Mouse (Mus musculus): ENCODE data around the gene Olfr512. TPM values are rescaled to one million over a fixed set of nuclear protein-coding genes. Genes with fewer than 3 reads are reported as not detected.

Gene Olfr512
- not detected in 2 replicates for polyA plus RNA-seq (2015; fragmentation: Nextera tagmentation; extraction: Ambion mirVana)

DNA sequence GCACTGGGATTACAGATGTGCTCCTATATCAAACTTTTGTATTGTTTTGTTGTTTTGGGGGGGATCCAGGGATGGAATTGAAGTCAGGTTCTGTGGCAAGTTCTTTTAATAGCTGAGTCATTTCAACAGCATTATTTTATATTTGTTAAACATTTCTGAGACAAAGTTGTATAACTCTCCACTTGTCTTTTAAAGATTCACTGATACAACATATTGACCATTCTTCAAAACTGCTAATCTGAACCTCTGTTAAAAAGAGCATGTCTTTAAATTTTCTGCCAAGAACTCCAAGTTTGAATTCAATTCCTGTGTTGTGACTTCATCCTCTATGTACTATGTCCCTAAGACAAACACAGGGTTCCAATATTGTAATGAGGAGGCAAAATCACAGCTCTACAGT is at the start of gene Olfr512:
Gene Olfr512 (plus strand): TSS at position 301 of the 400 bp plus-strand sequence.
- Histone ChIP-seq H3K27me3 (no peaks in the 10 kb centered on the region), H3K9ac (replicated peaks) (no peak within 1 kb of the TSS), H3K4me1 (replicated peaks) (no peaks in the 10 kb centered on the region), H3K4me3 (replicated peaks) (no peak within 1 kb of the TSS), H3K27ac (no peak within 1 kb of the TSS), H3K36me3 (no peaks in the 10 kb centered on the region), H3K4me2 (replicated peaks) (no peak within 1 kb of the TSS), H3K9me3 (no peaks in the 10 kb centered on the region)
- no peak for ATAC-seq

DNA sequence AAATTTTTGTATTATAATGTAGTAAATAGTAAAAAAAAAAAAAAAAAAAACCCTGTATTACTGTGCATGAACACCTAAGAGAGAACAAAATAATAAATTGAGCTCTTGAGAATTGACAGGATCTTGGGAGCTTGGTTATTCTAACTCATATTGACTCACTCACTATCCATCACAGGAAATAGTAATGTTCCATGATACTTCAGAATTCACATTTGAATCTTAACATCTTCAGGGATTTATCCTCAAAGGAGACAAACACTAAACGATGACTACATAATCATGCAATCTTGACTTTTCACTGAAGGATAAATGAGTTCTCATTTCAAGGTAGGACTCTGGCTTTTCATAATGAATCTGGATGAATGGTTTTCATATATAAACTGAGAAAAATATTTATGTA is 47.0 kb upstream of the Olfr512 start, which contains the start of gene Olfr510:
Gene Olfr510 (plus strand): TSS at position 301 of the 400 bp plus-strand sequence.
- no peak within 1 kb of the TSS for H3K9ac ChIP-seq (replicated peaks)
- H3K27ac ChIP-seq: no peak within 1 kb of the TSS
- H3K9me3 ChIP-seq: no peaks in the 10 kb centered on the region
- no peaks in the 10 kb centered on the region for H3K4me1 ChIP-seq (replicated peaks)
- ATAC-seq: no peak
- H3K36me3 ChIP-seq: no peaks in the 10 kb centered on the region
- WGBS: 91% methylated on average over 1 of the region's 1 CpGs
- H3K4me3 ChIP-seq (replicated peaks): no peak within 1 kb of the TSS
- H3K27me3 ChIP-seq: no peaks in the 10 kb centered on the region
- no peak within 1 kb of the TSS for H3K4me2 ChIP-seq (replicated peaks)

- Histone ChIP-seq H3K4me1 (replicated peaks) (no peaks in the 10 kb centered on the region), H3K27ac (no peak overlapping the region), H3K9ac (replicated peaks) (no peak overlapping the region), H3K36me3 (no peaks in the 10 kb centered on the region), H3K27me3 (no peaks in the 10 kb centered on the region), H3K9me3 (no peaks in the 10 kb centered on the region), H3K4me2 (replicated peaks) (no peak overlapping the region), H3K4me3 (replicated peaks) (no peak overlapping the region)
- no peak for ATAC-seq
- 77% methylated on average over 1 of the region's 1 CpGs for WGBS
These were observed 42.1 kb upstream of the Olfr512 start for GRCm38 (mm10) chr7:108671058-108671457.

DNA sequence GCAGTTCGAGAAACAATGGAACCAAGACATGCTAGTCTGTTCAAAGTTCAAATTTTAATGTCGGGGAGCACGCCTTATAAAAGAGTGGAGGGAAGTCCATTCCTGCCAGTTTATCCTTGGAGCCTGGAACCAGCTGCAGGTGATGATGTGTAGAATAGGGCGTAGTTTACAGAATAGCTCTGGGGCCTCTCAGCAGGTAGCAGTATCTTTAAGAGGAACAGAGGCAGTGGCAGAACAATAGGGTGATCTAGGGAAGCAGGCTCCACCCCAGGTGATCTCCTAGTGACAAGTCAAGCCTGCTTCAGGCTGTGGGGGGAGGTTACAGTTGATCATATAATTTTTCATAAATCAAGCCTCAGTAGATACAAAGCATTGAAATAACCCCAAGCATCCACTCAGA is 34.2 kb upstream of the Olfr512 start:
- H3K4me1 ChIP-seq (replicated peaks): no peaks in the 10 kb centered on the region
- no peaks in the 10 kb centered on the region for H3K27me3 ChIP-seq
- H3K27ac ChIP-seq: no peak overlapping the region
- no peaks in the 10 kb centered on the region; the same call in 1 of the 2 replicates for H3K9me3 ChIP-seq
- no peak overlapping the region for H3K9ac ChIP-seq (replicated peaks)
- 87% methylated on average over 4 of the region's 4 CpGs for WGBS
- H3K4me3 ChIP-seq (replicated peaks): no peak overlapping the region
- no peak overlapping the region for H3K4me2 ChIP-seq (replicated peaks)
- no peaks in the 10 kb centered on the region for H3K36me3 ChIP-seq
- no peak for ATAC-seq

GRCm38 (mm10) chr7:108750673-108751072 is 37.6 kb downstream of the Olfr512 start, which contains the start of gene Olfr513:
Gene Olfr513 (plus strand): TSS chr7:108750973.
- no peak within 1 kb of the TSS for H3K4me3 ChIP-seq (replicated peaks)
- H3K27me3 ChIP-seq: no peaks in the 10 kb centered on the region
- H3K9me3 ChIP-seq: no peaks in the 10 kb centered on the region
- no peaks in the 10 kb centered on the region for H3K4me1 ChIP-seq (replicated peaks)
- H3K4me2 ChIP-seq (replicated peaks): no peak within 1 kb of the TSS
- no peak within 1 kb of the TSS for H3K27ac ChIP-seq
- no peak for ATAC-seq
- no peak within 1 kb of the TSS for H3K9ac ChIP-seq (replicated peaks)
- H3K36me3 ChIP-seq: no peaks in the 10 kb centered on the region
- 79% methylated on average over 1 of the region's 1 CpGs for WGBS

DNA sequence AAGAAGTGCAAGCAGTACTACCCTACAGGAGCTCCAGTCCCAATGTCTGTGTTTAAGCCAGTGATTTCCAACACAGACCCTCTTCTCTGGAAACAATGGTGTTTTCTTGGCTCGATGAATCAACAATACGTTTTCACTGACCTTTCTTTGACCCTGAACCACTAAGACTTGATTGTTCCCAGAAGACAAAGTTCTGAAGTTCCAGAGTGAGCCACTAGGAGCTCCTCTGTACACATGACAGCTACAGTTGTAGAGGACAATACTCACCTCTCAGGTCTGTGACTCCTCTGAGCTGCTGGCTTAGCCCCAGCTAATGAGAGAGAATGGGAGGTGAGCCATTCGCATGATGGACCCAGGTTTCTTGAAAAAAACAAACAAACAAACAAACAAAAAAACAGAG is 47.3 kb downstream of the Olfr512 start:
- no peak overlapping the region for H3K27ac ChIP-seq
- no peaks in the 10 kb centered on the region for H3K9me3 ChIP-seq
- H3K36me3 ChIP-seq: no peaks in the 10 kb centered on the region
- H3K9ac ChIP-seq (replicated peaks): no peak overlapping the region
- no peaks in the 10 kb centered on the region for H3K4me1 ChIP-seq (replicated peaks)
- ATAC-seq: no peak
- no peaks in the 10 kb centered on the region for H3K27me3 ChIP-seq
- no peak overlapping the region for H3K4me3 ChIP-seq (replicated peaks)
- H3K4me2 ChIP-seq (replicated peaks): no peak overlapping the region
- 29% methylated on average over 3 of the region's 3 CpGs for WGBS

Other genes starting within 250 kb of the Olfr512 start
- gene Olfr498, start 248.0 kb upstream of the Olfr512 start, polyA plus RNA-seq (2015; fragmentation: Nextera tagmentation; extraction: Ambion mirVana): not detected in 2 replicates
- gene Olfr502, start 188.3 kb upstream of the Olfr512 start, polyA plus RNA-seq (2015; fragmentation: Nextera tagmentation; extraction: Ambion mirVana): not detected in 2 replicates
- gene Olfr503, start 168.8 kb upstream of the Olfr512 start, polyA plus RNA-seq (2015; fragmentation: Nextera tagmentation; extraction: Ambion mirVana): not detected in 2 replicates
- not detected in 2 replicates for gene Olfr504, start 147.5 kb upstream of the Olfr512 start, polyA plus RNA-seq (2015; fragmentation: Nextera tagmentation; extraction: Ambion mirVana)
- gene Olfr506, start 102.5 kb upstream of the Olfr512 start, polyA plus RNA-seq (2015; fragmentation: Nextera tagmentation; extraction: Ambion mirVana): not detected in 2 replicates
- gene Olfr507, start 91.5 kb upstream of the Olfr512 start, polyA plus RNA-seq (2015; fragmentation: Nextera tagmentation; extraction: Ambion mirVana): not detected in 2 replicates
- not detected in 2 replicates for gene Olfr508, start 83.3 kb upstream of the Olfr512 start, polyA plus RNA-seq (2015; fragmentation: Nextera tagmentation; extraction: Ambion mirVana)
- not detected in 2 replicates for gene Olfr509, start 61.4 kb upstream of the Olfr512 start, polyA plus RNA-seq (2015; fragmentation: Nextera tagmentation; extraction: Ambion mirVana)
- not detected in 2 replicates for gene Olfr510, start 46.9 kb upstream of the Olfr512 start, polyA plus RNA-seq (2015; fragmentation: Nextera tagmentation; extraction: Ambion mirVana)
- gene Olfr513, start 37.7 kb downstream of the Olfr512 start, polyA plus RNA-seq (2015; fragmentation: Nextera tagmentation; extraction: Ambion mirVana): not detected in 2 replicates
- gene Olfr514, start 112.7 kb downstream of the Olfr512 start, polyA plus RNA-seq (2015; fragmentation: Nextera tagmentation; extraction: Ambion mirVana): not detected in 2 replicates
- not detected in 2 replicates for gene Olfr516, start 137.2 kb downstream of the Olfr512 start, polyA plus RNA-seq (2015; fragmentation: Nextera tagmentation; extraction: Ambion mirVana)
- gene Olfr517, start 159.1 kb downstream of the Olfr512 start, polyA plus RNA-seq (2015; fragmentation: Nextera tagmentation; extraction: Ambion mirVana): not detected in 2 replicates
- gene Olfr518, start 171.7 kb downstream of the Olfr512 start, polyA plus RNA-seq (2015; fragmentation: Nextera tagmentation; extraction: Ambion mirVana): not detected in 2 replicates
- gene Olfr519, start 181.1 kb downstream of the Olfr512 start, polyA plus RNA-seq (2015; fragmentation: Nextera tagmentation; extraction: Ambion mirVana): not detected in 2 replicates
- not detected in 2 replicates for gene Nlrp10, start 216.9 kb downstream of the Olfr512 start, polyA plus RNA-seq (2015; fragmentation: Nextera tagmentation; extraction: Ambion mirVana)
- 78.2 and 78.7 TPM in 2 replicates for gene Eif3f, start 221.1 kb downstream of the Olfr512 start, polyA plus RNA-seq (2015; fragmentation: Nextera tagmentation; extraction: Ambion mirVana)
- gene Tub, start 237.0 kb downstream of the Olfr512 start, polyA plus RNA-seq (2015; fragmentation: Nextera tagmentation; extraction: Ambion mirVana): 37.9 and 40.9 TPM in 2 replicates